Mouse (Mus musculus) gastrocnemius, adult 18-20 months (tissue): ENCODE measurements around the gene Dhcr24. TPM values are rescaled to one million over a fixed set of nuclear protein-coding genes. Genes with fewer than 3 reads are reported as not detected.
A peak's percentile ranks its signal among the peaks of the same experiment; 100 is the strongest.

Experiments used
- DNase-seq: peaks from one replicate; pipeline ENCODE4 v3.0.0; 2021; ENCODE audit warnings: low spot score
- total RNA-seq, 2 experiments: library from RNA; stranded (reverse); gene quantifications; 2 replicates each; pipeline ENCODE4 v1.2.3; 2021

Gene Dhcr24
- total RNA-seq, 2 experiments from 2014 or later: 3.3 to 3.4 TPM

GRCm38 (mm10) chr4:106599415-106599814 is 38.6 kb downstream of the Dhcr24 start:
- DNase-seq: no peak

GRCm38 (mm10) chr4:106600770-106601169 is 39.9 kb downstream of the Dhcr24 start:
- DNase-seq: no peak

GRCm38 (mm10) chr4:106606639-106607554 is 46.1 kb downstream of the Dhcr24 start:
- no peak for DNase-seq

- no peak for DNase-seq
These were observed 47.1 kb downstream of the Dhcr24 start for GRCm38 (mm10) chr4:106607905-106608304.

- DNase-seq: no peak
These were observed 52.3 kb downstream of the Dhcr24 start for GRCm38 (mm10) chr4:106613105-106613504.

GRCm38 (mm10) chr4:106613560-106613959 is 52.7 kb downstream of the Dhcr24 start:
- DNase-seq: no peak

GRCm38 (mm10) chr4:106614180-106614797 is 53.5 kb downstream of the Dhcr24 start:
- DNase-seq: peak; percentile 49

- DNase-seq: no peak
These were observed 54.0 kb downstream of the Dhcr24 start for GRCm38 (mm10) chr4:106614881-106615280.

GRCm38 (mm10) chr4:106615637-106616036 is 54.8 kb downstream of the Dhcr24 start:
- DNase-seq: no peak

GRCm38 (mm10) chr4:106617056-106617455 is 56.2 kb downstream of the Dhcr24 start, which contains the start of gene Lexm:
Lexm (minus strand) TSS chr4:106617241.
- DNase-seq: no peak

- DNase-seq: no peak
These were observed 58.1 kb downstream of the Dhcr24 start for GRCm38 (mm10) chr4:106618898-106619297.

- no peak for DNase-seq
These were observed 60.6 kb downstream of the Dhcr24 start for GRCm38 (mm10) chr4:106621428-106621827.

- peak; percentile 16 for DNase-seq
These were observed 61.2 kb downstream of the Dhcr24 start, which contains the start of gene Ttc22 for GRCm38 (mm10) chr4:106622030-106622493. Ttc22 (plus strand) TSS chr4:106622432.

GRCm38 (mm10) chr4:106622712-106623111 is 61.9 kb downstream of the Dhcr24 start:
- no peak for DNase-seq

- DNase-seq: no peak
These were observed 63.4 kb downstream of the Dhcr24 start for GRCm38 (mm10) chr4:106624271-106624670.

GRCm38 (mm10) chr4:106627809-106628208 is 67.0 kb downstream of the Dhcr24 start:
- no peak for DNase-seq

- DNase-seq: no peak
These were observed 68.0 kb downstream of the Dhcr24 start for GRCm38 (mm10) chr4:106628650-106629360.

- DNase-seq: no peak
These were observed 68.5 kb downstream of the Dhcr24 start for GRCm38 (mm10) chr4:106629374-106629773.

- DNase-seq: peak; percentile 63
These were observed 69.7 kb downstream of the Dhcr24 start for GRCm38 (mm10) chr4:106630333-106631220.

GRCm38 (mm10) chr4:106632313-106632712 is 71.5 kb downstream of the Dhcr24 start:
- DNase-seq: no peak
